Mouse (Mus musculus) urinary bladder, adult 18-20 months (tissue): ENCODE measurements at regions not wholly inside any gene's neighbourhood (a gene's known extent, or its start where the extent isn't known, plus 50 kb on each side); places are given as distances from the start of the nearest gene placed in this dataset.

Experiments
- DNase-seq, 2 experiments: peaks; one replicate each; pipeline ENCODE4 v3.0.0; 2022; ENCODE audit warnings: low spot score in 2 of 2, mixed read lengths in 2 of 2

DNA sequence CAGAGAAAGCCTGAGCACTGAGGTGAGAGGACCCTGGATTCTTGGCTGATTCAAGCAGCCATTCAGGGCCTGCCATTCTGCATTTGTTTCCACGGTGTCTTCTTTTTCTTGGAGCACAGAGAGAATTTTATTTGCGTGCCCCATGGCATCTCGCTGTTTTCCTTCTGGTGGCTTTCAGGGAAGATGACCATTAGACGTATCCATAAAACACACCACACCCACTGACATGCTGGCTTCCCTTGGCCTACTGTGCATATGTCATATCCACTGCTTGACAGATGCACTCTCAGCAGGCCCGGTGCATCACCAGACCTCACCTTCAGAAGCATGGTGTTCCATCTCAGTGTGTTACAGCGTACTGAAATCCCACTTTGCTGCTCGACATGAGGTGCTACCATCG is 131.0 kb upstream of the Cnr1 start:
- no peak for DNase-seq

DNA sequence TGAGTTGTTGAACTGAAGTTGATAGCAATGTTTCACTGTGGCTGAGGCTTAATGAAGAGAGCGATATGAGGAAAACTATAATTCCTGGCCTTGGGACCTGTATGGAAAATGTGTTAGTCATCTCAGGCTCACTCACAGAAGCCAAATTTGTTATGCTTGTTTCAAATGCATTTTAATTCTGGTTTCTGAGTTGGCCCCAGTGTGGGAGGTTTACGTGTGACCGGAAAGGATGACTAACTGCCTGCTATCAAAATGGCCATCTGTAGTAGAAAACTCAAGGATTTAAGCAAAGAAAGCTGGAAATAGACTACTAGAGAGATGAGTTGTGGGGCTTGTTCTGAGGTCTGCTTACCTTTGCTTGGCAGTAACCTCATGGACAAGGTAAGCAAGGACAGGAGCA is 128.9 kb upstream of the Cnr1 start:
- DNase-seq, result no peak

GRCm38 (mm10) chr4:33797964-33798363 is 126.4 kb upstream of the Cnr1 start:
- DNase-seq, result no peak

GRCm38 (mm10) chr4:33798654-33799053 is 125.7 kb upstream of the Cnr1 start:
- DNase-seq, result no peak

DNA sequence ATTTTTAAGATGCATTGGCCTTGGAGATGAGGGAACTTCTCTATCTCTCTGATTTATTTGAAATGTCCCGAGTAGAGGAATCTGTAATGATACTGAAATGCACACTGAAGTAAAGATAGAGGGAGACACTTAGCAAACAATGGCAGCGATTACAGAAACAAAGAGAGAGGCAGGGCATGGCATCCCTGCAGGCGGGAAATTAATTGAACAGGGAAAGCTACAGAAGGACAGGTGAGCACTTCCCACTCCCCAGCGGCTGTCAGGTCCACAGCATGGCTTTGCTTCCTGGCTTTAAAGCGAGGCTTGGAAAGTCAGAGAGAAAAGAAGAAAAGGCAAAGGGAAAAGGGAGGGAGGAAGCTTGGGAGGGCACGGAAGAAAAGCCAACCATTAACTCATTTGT is 125.3 kb upstream of the Cnr1 start:
- DNase-seq, result no peak

GRCm38 (mm10) chr4:33799831-33800230 is 124.6 kb upstream of the Cnr1 start:
- no peak for DNase-seq

GRCm38 (mm10) chr4:33812338-33812737 is 112.1 kb upstream of the Cnr1 start:
- DNase-seq, result no peak

DNA sequence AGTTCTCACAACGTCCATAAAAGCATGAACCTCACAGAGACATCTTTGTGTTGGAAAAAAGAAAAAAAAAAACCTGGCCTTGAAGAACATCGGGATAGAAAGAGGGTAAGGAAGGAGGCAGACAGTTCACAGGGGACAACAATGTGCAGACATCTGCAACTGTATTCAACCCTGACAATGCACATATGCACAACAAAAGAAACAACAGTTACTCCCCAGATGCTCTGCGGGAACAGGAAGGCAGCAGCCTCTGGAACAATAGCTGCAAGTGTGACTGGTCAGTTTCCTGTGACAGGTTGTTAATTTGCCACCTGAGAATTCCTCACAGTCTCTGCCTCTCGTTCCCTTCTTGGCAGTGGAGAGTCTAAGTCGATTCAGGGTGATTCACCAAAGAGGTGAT is 100.5 kb upstream of the Cnr1 start:
- no peak for DNase-seq

DNA sequence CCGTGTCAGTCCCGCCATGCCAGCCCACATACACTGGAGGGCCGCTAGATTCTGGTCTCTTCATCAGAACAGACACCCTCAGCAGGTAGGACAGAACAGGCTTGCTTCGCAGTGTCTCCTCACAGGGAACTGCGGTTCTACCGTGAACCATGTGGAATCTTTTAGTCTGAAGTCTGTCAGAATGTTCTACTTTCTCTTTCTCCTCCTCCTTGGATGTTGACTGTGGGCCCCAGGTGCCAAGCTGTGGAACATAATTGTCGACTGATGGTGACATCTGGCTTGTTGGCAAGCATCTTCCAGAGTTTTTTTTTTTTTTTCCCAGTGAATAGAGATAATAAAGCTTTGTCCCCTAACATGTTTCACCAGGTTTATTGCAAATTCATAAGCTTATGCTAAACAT is 91.3 kb upstream of the Cnr1 start:
- DNase-seq, result no peak

DNA sequence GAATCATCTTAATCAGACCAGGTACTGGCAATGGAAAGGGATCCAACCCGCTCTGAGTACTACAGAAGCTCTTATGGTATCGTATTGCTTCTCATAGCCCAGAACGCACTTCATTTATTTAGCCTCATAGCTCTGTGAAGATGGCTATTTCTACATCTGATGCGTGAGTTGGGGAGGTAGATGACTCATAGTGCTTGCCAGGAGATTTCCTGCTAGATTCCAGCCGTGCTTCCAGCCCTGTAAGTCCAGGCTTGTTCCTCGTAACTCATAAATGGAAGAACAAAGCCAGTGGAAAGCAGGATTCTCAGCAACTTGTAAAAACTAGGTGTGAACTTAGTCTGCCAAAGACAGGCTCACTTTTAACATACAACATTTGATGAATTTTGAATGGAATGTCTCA is 86.0 kb upstream of the Cnr1 start:
- no peak for DNase-seq

DNA sequence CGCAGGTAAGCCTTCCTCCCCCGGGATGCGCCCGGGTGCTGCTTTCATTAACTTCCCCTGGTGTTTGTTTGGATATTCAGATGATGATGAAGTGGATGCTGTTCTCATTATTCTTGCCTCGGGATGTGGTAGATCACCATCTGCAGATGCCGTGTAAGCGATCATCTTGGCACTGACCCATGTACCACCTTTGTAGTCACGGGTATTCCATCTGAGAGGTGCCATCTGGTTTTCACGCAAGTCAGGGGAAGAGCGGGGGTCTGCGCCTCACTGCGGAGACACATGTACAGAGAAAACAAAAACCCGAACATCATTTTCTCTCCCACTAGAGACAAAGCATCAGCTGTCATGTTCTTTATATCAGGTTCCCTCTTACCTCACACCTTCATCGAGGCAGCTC is 84.3 kb upstream of the Cnr1 start:
- no peak for DNase-seq

- no peak for DNase-seq
Measured at GRCm38 (mm10) chr4:33845611-33846395, 78.6 kb upstream of the Cnr1 start.

- DNase-seq, result no peak
Measured at GRCm38 (mm10) chr4:33850249-33850648, 74.1 kb upstream of the Cnr1 start.

DNA sequence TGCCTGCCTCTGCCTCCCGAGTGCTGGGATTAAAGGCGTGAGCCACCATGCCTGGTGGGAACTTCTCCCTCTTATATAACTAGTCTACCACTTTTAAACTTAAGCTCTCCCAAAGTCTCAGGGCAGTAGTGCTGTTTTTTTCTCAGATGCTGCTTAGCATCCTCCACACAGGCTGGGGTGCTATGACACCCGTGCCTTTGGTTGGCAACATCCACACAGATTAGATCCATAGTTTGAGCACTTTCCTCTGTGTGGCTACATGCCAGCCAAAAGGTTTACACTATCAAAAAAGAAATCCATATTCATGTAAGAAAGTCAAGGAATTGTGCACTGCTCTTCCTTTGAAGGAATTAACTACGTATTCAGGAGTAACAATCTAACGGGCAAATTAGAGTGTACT is 72.1 kb upstream of the Cnr1 start:
- DNase-seq, result no peak

GRCm38 (mm10) chr4:33855112-33855511 is 69.3 kb upstream of the Cnr1 start:
- DNase-seq, result no peak

DNA sequence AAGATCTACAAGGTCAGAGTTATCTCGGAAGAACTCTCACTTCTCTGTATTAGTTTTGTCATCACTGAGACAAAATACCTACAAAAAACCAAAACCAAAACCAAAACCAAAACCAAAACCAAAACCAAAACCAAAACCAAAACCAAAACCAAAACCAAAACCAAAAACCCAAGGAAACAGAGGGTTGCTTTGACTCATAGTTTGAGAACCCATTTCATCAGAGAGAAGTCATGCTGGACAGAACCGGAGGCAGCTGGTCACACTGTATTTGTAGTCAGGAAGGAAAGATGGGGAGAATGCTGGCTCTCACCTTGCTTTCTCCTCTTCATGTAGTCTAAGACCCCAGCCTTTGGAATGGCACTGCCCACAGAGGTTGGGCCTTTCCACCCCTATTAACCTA is 57.3 kb upstream of the Cnr1 start:
- no peak for DNase-seq

DNA sequence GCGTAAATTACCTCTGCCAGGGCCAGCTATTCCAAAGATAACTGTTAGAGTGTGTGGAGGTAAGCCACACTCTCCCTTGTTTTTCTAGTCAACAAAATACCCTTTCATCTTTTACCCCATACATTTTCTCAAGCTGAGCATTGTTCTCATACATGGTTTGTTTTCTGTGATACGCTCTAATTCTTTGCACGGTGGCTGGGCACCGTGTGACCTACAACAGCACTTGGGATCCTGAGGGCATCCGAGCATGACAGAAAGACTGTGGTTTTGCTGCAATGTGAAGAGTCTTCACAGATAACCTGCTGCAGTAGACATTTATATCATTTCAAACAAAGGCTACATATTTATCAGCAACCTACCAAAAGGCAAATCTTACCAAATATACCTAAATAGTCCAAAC is 55.1 kb upstream of the Cnr1 start:
- no peak for DNase-seq
